Mouse (Mus musculus): ENCODE measurements at regions not wholly inside any gene's neighbourhood (a gene's known extent, or its start where the extent isn't known, plus 50 kb on each side); places are given as distances from the start of the nearest gene placed in this dataset.

DNA sequence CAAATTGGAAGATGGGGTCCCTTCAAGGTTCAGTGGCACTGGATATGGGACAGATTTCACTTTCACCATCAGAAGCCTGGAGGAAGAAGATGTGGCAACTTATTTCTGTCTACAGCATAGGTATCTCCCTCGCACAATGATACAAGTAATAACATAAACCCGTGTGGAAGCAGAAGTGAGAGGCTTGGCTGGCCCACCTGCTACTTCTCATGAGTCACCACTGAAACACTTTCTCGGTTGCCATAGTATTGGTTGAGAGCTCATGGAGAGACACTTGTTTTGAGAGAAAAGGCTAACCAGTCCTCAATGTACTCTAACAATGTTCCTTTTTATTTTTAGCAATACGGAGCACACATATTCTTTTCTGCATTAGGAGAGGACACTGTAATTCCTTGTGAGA, 629.2 kb upstream of the Tacstd2 start:
- no peak for TF ChIP-seq CTCF (IDR thresholded peaks at IDR 0.05)
- no peak for TF ChIP-seq EP300 (IDR thresholded peaks at IDR 0.05)

All from lung, postnatal 0 days (tissue).